Mouse (Mus musculus): ENCODE data around the gene Wars2. TPM values are rescaled to one million over a fixed set of nuclear protein-coding genes. Genes with fewer than 3 reads are reported as not detected.

Wars2 gene
- polyA plus RNA-seq, 1 experiment from 2014 or later: 8.2 TPM

DNA sequence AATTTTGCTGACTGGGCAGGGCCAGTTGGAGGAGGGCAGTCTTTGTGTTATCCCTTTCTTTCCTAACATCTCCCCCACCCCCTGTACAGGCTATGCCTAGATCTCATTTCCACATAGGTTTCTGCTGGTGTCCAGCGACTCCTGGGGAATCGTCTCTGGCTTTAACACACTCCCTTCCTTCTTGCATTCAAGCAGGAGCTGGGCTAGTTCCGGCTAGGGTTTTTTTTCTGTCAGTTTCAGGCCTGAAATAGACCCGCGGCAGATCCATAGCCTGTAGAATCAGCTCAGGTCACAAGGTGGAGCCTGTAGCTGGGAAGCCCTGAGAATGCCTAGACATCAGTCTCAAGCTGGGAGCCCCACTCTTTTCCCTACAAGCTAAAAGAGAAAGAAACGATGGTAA is 109.0 kb downstream of the Wars2 start:
- Histone ChIP-seq H3K36me3 (ENCODE audit: control insufficient read depth, insufficient read depth, low read length) (no peaks in the 10 kb centered on the region), H3K9ac (ENCODE audit: low read length) (no peak overlapping the region), H3K9me3 (replicated peaks; ENCODE audit: control insufficient read depth, low read length) (no peaks in the 10 kb centered on the region), H3K4me2 (ENCODE audit: low read depth, low read length) (no peak overlapping the region), H3K4me3 (replicated peaks; ENCODE audit: low read length) (no peak overlapping the region), H3K27ac (ENCODE audit: low read length) (no peak overlapping the region), H3K4me1 (ENCODE audit: control insufficient read depth, insufficient read depth, low read length) (peaks cover 8% of the 10 kb centered on the region), H3K27me3 (ENCODE audit: control insufficient read depth, insufficient read depth, low read length) (peaks cover 93% of the 10 kb centered on the region)
- WGBS: 3% methylated on average over 6 of the region's 6 CpGs
- no peak for ATAC-seq (ENCODE audit: insufficient read depth, low FRiP score)

DNA sequence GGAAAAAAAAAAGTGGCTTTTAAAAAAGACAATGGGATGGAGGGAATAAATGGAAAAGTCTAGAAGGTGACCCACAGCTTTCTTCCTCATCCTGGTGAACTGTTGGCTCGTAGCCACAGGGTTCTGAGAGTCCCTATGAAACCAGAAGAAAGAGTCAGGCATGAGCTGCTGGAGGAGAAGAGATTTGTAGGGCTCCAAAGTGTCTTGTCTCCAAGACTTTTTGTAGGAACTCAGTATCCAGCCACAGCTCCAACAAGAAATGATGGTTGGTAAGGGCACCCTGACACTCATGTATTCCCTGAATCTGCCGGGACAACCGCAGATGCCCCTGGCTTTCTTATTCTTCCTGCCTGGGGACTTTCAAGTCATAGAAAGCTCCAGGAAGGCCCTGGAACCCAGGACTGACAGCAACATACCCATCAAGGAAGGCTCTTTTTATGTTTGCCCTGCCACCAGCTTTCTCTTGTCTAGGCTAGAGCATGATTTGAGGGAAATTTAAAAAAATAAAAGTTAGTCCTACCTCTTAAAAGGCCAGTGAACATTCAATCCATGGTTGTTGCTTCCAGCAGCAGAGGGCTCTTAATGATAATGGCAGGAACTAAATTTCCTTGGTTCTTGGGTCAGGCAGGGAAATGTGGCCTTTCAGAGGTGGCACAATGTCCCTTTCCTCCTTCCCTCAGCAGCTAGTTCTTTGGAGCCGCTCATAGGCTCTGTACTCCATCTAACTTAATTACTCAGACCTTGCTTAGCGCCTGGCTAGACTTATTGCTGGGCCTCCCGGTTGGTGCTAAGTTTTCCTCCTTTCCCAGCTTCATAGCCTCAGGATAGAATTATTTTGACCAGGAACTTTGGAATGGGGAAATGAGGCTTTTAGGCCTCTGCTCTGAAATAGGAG is 110.7 kb downstream of the Wars2 start:
- no peaks in the 10 kb centered on the region for H3K9me3 ChIP-seq (replicated peaks; ENCODE audit: control insufficient read depth, low read length)
- 10% methylated on average over 6 of the region's 6 CpGs for WGBS
- no peak overlapping the region for H3K4me2 ChIP-seq (ENCODE audit: low read depth, low read length)
- H3K36me3 ChIP-seq (ENCODE audit: control insufficient read depth, insufficient read depth, low read length): no peaks in the 10 kb centered on the region
- no peak overlapping the region for H3K27ac ChIP-seq (ENCODE audit: low read length)
- ATAC-seq (ENCODE audit: insufficient read depth, low FRiP score): no peak
- peaks cover 91% of the 10 kb centered on the region for H3K27me3 ChIP-seq (ENCODE audit: control insufficient read depth, insufficient read depth, low read length)
- H3K9ac ChIP-seq (ENCODE audit: low read length): no peak overlapping the region
- H3K4me3 ChIP-seq (replicated peaks; ENCODE audit: low read length): no peak overlapping the region
- H3K4me1 ChIP-seq (ENCODE audit: control insufficient read depth, insufficient read depth, low read length): peaks cover 8% of the 10 kb centered on the region

DNA sequence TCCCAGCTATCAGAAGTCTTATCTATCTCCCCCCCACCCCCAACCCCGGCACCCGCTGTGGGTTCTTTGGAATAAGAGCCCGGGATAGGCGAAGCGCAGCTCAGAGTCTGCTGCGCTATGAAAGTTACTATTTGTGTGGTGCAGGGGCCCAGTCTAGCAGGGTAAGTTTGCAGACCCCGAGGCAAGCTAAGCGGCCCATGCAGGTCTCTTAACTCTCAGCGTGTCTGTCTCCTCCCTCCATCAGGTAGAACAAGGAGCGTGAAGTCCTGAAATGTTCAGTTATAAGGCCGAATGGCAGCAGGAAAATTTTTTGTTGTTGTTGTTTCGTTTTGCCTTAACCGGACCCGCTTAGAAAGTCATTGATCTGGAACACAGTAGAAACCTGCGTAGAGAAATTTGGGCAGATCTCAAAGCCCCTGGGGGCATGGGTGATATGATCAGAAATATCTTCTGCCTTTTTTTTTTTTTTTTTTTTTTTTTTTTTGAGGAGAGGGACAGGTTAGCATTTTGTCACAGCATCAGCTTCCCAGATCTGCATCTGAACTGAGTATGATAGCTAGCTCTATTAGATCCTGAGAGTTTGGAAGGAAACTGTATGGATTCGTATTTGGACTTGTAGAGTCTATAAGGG is 111.7 kb downstream of the Wars2 start:
- H3K4me1 ChIP-seq (ENCODE audit: control insufficient read depth, insufficient read depth, low read length): peaks cover 8% of the 10 kb centered on the region
- WGBS: 3% methylated on average over 16 of the region's 16 CpGs
- H3K36me3 ChIP-seq (ENCODE audit: control insufficient read depth, insufficient read depth, low read length): no peaks in the 10 kb centered on the region
- H3K27ac ChIP-seq (ENCODE audit: low read length): no peak overlapping the region
- H3K9me3 ChIP-seq (replicated peaks; ENCODE audit: control insufficient read depth, low read length): no peaks in the 10 kb centered on the region
- no peak overlapping the region for H3K9ac ChIP-seq (ENCODE audit: low read length)
- peaks cover 92% of the 10 kb centered on the region for H3K27me3 ChIP-seq (ENCODE audit: control insufficient read depth, insufficient read depth, low read length)
- ATAC-seq (ENCODE audit: insufficient read depth, low FRiP score): no peak
- H3K4me2 ChIP-seq (ENCODE audit: low read depth, low read length): no peak overlapping the region
- 0 out of 2 replicates have a peak overlapping the region, but pooled peaks have one; percentile 3 for H3K4me3 ChIP-seq (replicated peaks; ENCODE audit: low read length)

GRCm38 (mm10) chr3:99253092-99253488 is 112.2 kb downstream of the Wars2 start:
- Histone ChIP-seq H3K4me3 (replicated peaks; ENCODE audit: low read length) (peak overlapping the region; percentile 48), H3K9me3 (replicated peaks; ENCODE audit: control insufficient read depth, low read length) (no peaks in the 10 kb centered on the region), H3K27me3 (ENCODE audit: control insufficient read depth, insufficient read depth, low read length) (peaks cover 92% of the 10 kb centered on the region), H3K9ac (ENCODE audit: low read length) (no peak overlapping the region), H3K4me1 (ENCODE audit: control insufficient read depth, insufficient read depth, low read length) (peaks cover 8% of the 10 kb centered on the region), H3K36me3 (ENCODE audit: control insufficient read depth, insufficient read depth, low read length) (no peaks in the 10 kb centered on the region), H3K4me2 (ENCODE audit: low read depth, low read length) (peak overlapping the region; percentile 70), H3K27ac (ENCODE audit: low read length) (no peak overlapping the region)
- WGBS: under 1% methylated on average over 12 of the region's 12 CpGs
- ATAC-seq (ENCODE audit: insufficient read depth, low FRiP score): no peak

- ATAC-seq (ENCODE audit: insufficient read depth, low FRiP score): 0 out of 2 replicates have a peak, but pooled peaks have one; percentile 42
- Histone ChIP-seq H3K27me3 (ENCODE audit: control insufficient read depth, insufficient read depth, low read length) (peaks cover 93% of the 10 kb centered on the region), H3K4me3 (replicated peaks; ENCODE audit: low read length) (peak overlapping the region; percentile 48), H3K4me1 (ENCODE audit: control insufficient read depth, insufficient read depth, low read length) (peaks cover 8% of the 10 kb centered on the region), H3K9ac (ENCODE audit: low read length) (peak overlapping the region; percentile 40; the same call in 1 of the 2 replicates), H3K4me2 (ENCODE audit: low read depth, low read length) (peak overlapping the region; percentile 70), H3K27ac (ENCODE audit: low read length) (no peak overlapping the region), H3K36me3 (ENCODE audit: control insufficient read depth, insufficient read depth, low read length) (no peaks in the 10 kb centered on the region), H3K9me3 (replicated peaks; ENCODE audit: control insufficient read depth, low read length) (no peaks in the 10 kb centered on the region)
- under 1% methylated on average over 73 of the region's 73 CpGs for WGBS
Measured at GRCm38 (mm10) chr3:99253497-99254451, 112.9 kb downstream of the Wars2 start.

GRCm38 (mm10) chr3:99254559-99255151 is 113.8 kb downstream of the Wars2 start:
- Histone ChIP-seq H3K4me1 (ENCODE audit: control insufficient read depth, insufficient read depth, low read length) (peaks cover 8% of the 10 kb centered on the region), H3K4me2 (ENCODE audit: low read depth, low read length) (no peak overlapping the region), H3K36me3 (ENCODE audit: control insufficient read depth, insufficient read depth, low read length) (no peaks in the 10 kb centered on the region), H3K9me3 (replicated peaks; ENCODE audit: control insufficient read depth, low read length) (no peaks in the 10 kb centered on the region), H3K9ac (ENCODE audit: low read length) (no peak overlapping the region), H3K27ac (ENCODE audit: low read length) (no peak overlapping the region), H3K4me3 (replicated peaks; ENCODE audit: low read length) (no peak overlapping the region), H3K27me3 (ENCODE audit: control insufficient read depth, insufficient read depth, low read length) (peaks cover 93% of the 10 kb centered on the region)
- ATAC-seq (ENCODE audit: insufficient read depth, low FRiP score): no peak
- WGBS: 4% methylated on average over 15 of the region's 15 CpGs

- peaks cover 89% of the 10 kb centered on the region for H3K27me3 ChIP-seq (ENCODE audit: control insufficient read depth, insufficient read depth, low read length)
- WGBS: 14% methylated on average over 11 of the region's 11 CpGs
- H3K9ac ChIP-seq (ENCODE audit: low read length): no peak overlapping the region
- H3K4me2 ChIP-seq (ENCODE audit: low read depth, low read length): no peak overlapping the region
- no peaks in the 10 kb centered on the region for H3K36me3 ChIP-seq (ENCODE audit: control insufficient read depth, insufficient read depth, low read length)
- H3K27ac ChIP-seq (ENCODE audit: low read length): no peak overlapping the region
- H3K4me3 ChIP-seq (replicated peaks; ENCODE audit: low read length): no peak overlapping the region
- H3K4me1 ChIP-seq (ENCODE audit: control insufficient read depth, insufficient read depth, low read length): peaks cover 8% of the 10 kb centered on the region
- ATAC-seq (ENCODE audit: insufficient read depth, low FRiP score): no peak
- no peaks in the 10 kb centered on the region for H3K9me3 ChIP-seq (replicated peaks; ENCODE audit: control insufficient read depth, low read length)
Measured at GRCm38 (mm10) chr3:99255411-99256365, 114.8 kb downstream of the Wars2 start.

DNA sequence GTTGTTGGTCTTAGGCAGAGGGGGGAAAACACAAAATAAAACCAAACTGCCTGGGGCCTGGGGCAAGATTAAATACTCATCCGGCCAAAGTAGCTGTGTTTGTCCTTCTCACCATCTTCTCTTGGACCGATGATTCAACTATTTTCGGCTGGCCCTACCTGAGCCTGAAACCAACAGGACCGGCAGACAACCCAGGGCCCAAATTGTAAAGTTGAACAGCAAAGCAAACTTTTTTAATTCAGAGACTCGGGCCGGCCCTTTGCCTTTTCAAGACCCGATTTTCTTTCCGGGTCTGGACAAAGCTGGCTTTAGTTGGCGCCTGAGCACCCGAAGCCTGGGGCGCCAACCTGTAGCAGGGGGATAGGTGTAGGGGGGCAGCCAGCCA is 115.5 kb downstream of the Wars2 start:
- ATAC-seq (ENCODE audit: insufficient read depth, low FRiP score): no peak
- Histone ChIP-seq H3K36me3 (ENCODE audit: control insufficient read depth, insufficient read depth, low read length) (no peaks in the 10 kb centered on the region), H3K9ac (ENCODE audit: low read length) (no peak overlapping the region), H3K4me1 (ENCODE audit: control insufficient read depth, insufficient read depth, low read length) (peaks cover 8% of the 10 kb centered on the region), H3K27ac (ENCODE audit: low read length) (no peak overlapping the region), H3K4me3 (replicated peaks; ENCODE audit: low read length) (no peak overlapping the region), H3K27me3 (ENCODE audit: control insufficient read depth, insufficient read depth, low read length) (peaks cover 88% of the 10 kb centered on the region), H3K9me3 (replicated peaks; ENCODE audit: control insufficient read depth, low read length) (no peaks in the 10 kb centered on the region), H3K4me2 (ENCODE audit: low read depth, low read length) (no peak overlapping the region)
- 9% methylated on average over 11 of the region's 11 CpGs for WGBS

All from stomach, embryonic 16.5 days (tissue).